Mouse (Mus musculus) heart, embryonic 15.5 days (tissue): ENCODE measurements around the gene Trappc1. TPM values are rescaled to one million over a fixed set of nuclear protein-coding genes. Genes with fewer than 3 reads are reported as not detected.

Experiments
- ATAC-seq: fragments of 200-750 bp; cut with Nextera tagmentation; replicated peaks from 2 replicates; pipeline ENCODE4 v1.8.0; 2017; ENCODE audit warnings: low read depth, moderate TSS enrichment; ENCODE audit not compliant: insufficient number of reproducible peaks, insufficient read depth, low FRiP score
- H3K27ac ChIP-seq: fragments of 300-500 bp; sonication (generic); 2 replicates; pipeline ENCODE4 v1.5.1; 2015; ENCODE audit warnings: mild to moderate bottlenecking, inconsistent platforms
- H3K27me3 ChIP-seq: fragments of 300-500 bp; sonication (generic); 2 replicates; pipeline ENCODE4 v1.6.1; 2015; ENCODE audit warnings: inconsistent platforms
- H3K36me3 ChIP-seq: fragments of 300-500 bp; sonication (generic); 2 replicates; pipeline ENCODE4 v1.6.1; 2015; ENCODE audit warnings: mild to moderate bottlenecking, inconsistent platforms
- H3K4me1 ChIP-seq: fragments of 300-500 bp; sonication (generic); replicated peaks from 2 replicates; pipeline ENCODE4 v1.6.1; 2015; ENCODE audit warnings: inconsistent platforms
- H3K4me2 ChIP-seq: fragments of 300-500 bp; sonication (generic); 2 replicates; pipeline ENCODE4 v1.6.1; 2015; ENCODE audit warnings: inconsistent platforms, mild to moderate bottlenecking, moderate library complexity
- H3K4me3 ChIP-seq: fragments of 300-500 bp; sonication (generic); 2 replicates; pipeline ENCODE4 v1.5.1; 2015; ENCODE audit warnings: mild to moderate bottlenecking, inconsistent platforms
- H3K9ac ChIP-seq: fragments of 300-500 bp; sonication (generic); 2 replicates; pipeline ENCODE4 v1.6.1; 2015; ENCODE audit warnings: mild to moderate bottlenecking, inconsistent platforms
- H3K9me3 ChIP-seq: fragments of 300-500 bp; sonication (generic); replicated peaks from 2 replicates; pipeline ENCODE4 v1.6.1; 2016; ENCODE audit warnings: inconsistent platforms
- WGBS: fragments of 180-500 bp; shearing (Covaris S2); methylation state at CpG from one replicate; pipeline ENCODE4 v1.1.7; 2015; ENCODE audit warnings: mixed read lengths; 5-methylcytosine and 5-hydroxymethylcytosine counted together
- polyA plus RNA-seq: library from polyadenylated mRNA; unstranded; fragments of >200 nt; fragmentation: Nextera tagmentation; extraction: Ambion mirVana; gene quantifications from 2 replicates; pipeline ENCODE4 v1.2.1, GENCODE M21; 2015

The Trappc1 gene
- polyA plus RNA-seq, 1 experiment from 2014 or later = 164 TPM

DNA sequence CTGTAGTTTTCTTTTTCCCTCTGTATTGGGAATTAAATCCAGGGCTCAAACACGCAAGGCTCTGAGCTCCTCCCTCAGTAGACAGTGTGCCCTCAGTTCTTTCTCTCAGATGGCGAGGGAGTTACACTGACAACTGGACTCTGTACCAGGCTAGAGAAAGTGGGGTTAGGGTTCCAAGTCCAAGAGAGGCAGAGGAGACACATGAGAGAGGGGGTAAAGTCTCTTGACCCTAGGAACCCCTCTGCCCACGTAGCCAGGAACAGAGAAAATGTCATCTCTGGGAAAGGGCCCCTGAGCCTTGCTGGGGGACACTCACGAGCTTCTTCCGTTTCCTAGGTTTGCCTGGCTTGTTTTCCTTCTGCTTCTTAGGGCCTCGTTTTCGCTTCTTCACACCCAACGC lies 40.6 kb downstream of the Trappc1 start:
- Histone ChIP-seq H3K9ac (0 out of 2 replicates have a peak overlapping the region, but pooled peaks have one; percentile 28), H3K4me2 (peak overlapping the region; percentile 97; the same call in 1 of the 2 replicates)
- WGBS = 53% methylated on average over 8 of the region's 8 CpGs

GRCm38 (mm10) chr11:69364910-69365309 lies 41.1 kb downstream of the Trappc1 start:
- 0 out of 2 replicates have a peak overlapping the region, but pooled peaks have one; percentile 10 for H3K4me3 ChIP-seq
- ATAC-seq = peak; percentile 68
- 3% methylated on average over 6 of the region's 6 CpGs for WGBS
- peak overlapping the region; percentile 97; the same call in 1 of the 2 replicates for H3K4me2 ChIP-seq
- no peaks in the 10 kb centered on the region for H3K27me3 ChIP-seq
- peaks cover 44% of the 10 kb centered on the region for H3K4me1 ChIP-seq
- peaks cover 32% of the 10 kb centered on the region for H3K36me3 ChIP-seq
- H3K27ac ChIP-seq = peak overlapping the region; percentile 97
- 0 out of 2 replicates have a peak overlapping the region, but pooled peaks have one; percentile 28 for H3K9ac ChIP-seq
- H3K9me3 ChIP-seq = no peaks in the 10 kb centered on the region

More for the DNA sequence above, 40.6 kb downstream of the Trappc1 start:
- H3K4me3 ChIP-seq = peak overlapping the region; percentile 10; the same call in 1 of the 2 replicates
- no peaks in the 10 kb centered on the region for H3K9me3 ChIP-seq
- no peak for ATAC-seq
- peak overlapping the region; percentile 97 for H3K27ac ChIP-seq
- peaks cover 42% of the 10 kb centered on the region for H3K4me1 ChIP-seq
- H3K36me3 ChIP-seq = peaks cover 38% of the 10 kb centered on the region
- no peaks in the 10 kb centered on the region for H3K27me3 ChIP-seq

GRCm38 (mm10) chr11:69365722-69366121 lies 41.9 kb downstream of the Trappc1 start:
- WGBS = 41% methylated on average over 6 of the region's 6 CpGs
- H3K4me1 ChIP-seq = peaks cover 47% of the 10 kb centered on the region
- no peaks in the 10 kb centered on the region for H3K27me3 ChIP-seq
- H3K4me3 ChIP-seq = peak overlapping the region; percentile 82
- peak overlapping the region; percentile 97 for H3K27ac ChIP-seq
- peak overlapping the region; percentile 97 for H3K4me2 ChIP-seq
- no peaks in the 10 kb centered on the region for H3K9me3 ChIP-seq
- peaks cover 24% of the 10 kb centered on the region for H3K36me3 ChIP-seq
- peak overlapping the region; percentile 51 for H3K9ac ChIP-seq
- no peak for ATAC-seq

- 1% methylated on average over 26 of the region's 26 CpGs for WGBS
- Histone ChIP-seq H3K4me2 (peak overlapping the region; percentile 97), H3K36me3 (peaks cover 18% of the 10 kb centered on the region), H3K9me3 (no peaks in the 10 kb centered on the region), H3K9ac (peak overlapping the region; percentile 51), H3K27ac (peak overlapping the region; percentile 97), H3K4me3 (peak overlapping the region; percentile 82), H3K27me3 (no peaks in the 10 kb centered on the region), H3K4me1 (peaks cover 53% of the 10 kb centered on the region)
- ATAC-seq = peak; percentile 83
Observed at GRCm38 (mm10) chr11:69366157-69366854, 42.5 kb downstream of the Trappc1 start.

DNA sequence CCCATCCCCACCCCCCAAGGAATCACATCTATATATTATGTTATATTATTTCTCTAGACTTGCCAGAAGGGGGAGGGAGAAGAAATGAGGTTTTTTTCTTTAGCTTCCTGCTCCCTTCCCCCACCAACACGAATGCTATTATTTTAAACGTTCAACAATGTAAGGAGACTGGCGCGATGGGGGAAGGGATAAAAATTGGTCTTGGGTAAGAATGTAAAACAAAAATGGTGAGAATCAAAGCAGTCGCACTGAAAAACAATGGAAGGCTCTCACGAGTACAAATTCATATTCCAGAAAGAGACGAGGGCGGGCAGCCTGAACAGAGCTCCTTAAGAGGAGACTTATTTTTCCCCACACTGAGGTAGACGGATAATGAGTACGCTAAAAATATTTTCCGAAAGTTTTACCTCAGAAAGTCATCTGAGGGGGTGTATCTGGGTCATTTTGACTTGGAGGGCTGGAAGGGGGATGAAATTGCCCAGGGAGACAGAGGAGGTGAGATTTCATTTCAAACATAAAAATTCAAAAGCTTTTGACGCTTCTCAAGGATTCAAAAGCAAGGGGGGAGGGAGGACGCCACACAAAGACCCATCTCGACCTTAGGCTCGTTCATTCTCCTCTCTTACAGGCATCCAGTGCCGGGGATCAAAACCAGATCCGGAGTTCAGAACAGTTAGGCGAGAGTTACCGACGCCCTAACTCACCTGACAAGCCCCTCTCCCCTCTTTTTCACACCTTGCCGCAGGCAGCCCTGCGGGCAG lies 43.3 kb downstream of the Trappc1 start:
- H3K9me3 ChIP-seq = no peaks in the 10 kb centered on the region
- H3K4me3 ChIP-seq = peak overlapping the region; percentile 82
- no peaks in the 10 kb centered on the region for H3K27me3 ChIP-seq
- H3K4me2 ChIP-seq = peak overlapping the region; percentile 97
- no peak for ATAC-seq
- WGBS = 2% methylated on average over 22 of the region's 22 CpGs
- peaks cover 60% of the 10 kb centered on the region for H3K4me1 ChIP-seq
- H3K27ac ChIP-seq = peak overlapping the region; percentile 97
- peak overlapping the region; percentile 95 for H3K9ac ChIP-seq
- H3K36me3 ChIP-seq = peaks cover 11% of the 10 kb centered on the region

DNA sequence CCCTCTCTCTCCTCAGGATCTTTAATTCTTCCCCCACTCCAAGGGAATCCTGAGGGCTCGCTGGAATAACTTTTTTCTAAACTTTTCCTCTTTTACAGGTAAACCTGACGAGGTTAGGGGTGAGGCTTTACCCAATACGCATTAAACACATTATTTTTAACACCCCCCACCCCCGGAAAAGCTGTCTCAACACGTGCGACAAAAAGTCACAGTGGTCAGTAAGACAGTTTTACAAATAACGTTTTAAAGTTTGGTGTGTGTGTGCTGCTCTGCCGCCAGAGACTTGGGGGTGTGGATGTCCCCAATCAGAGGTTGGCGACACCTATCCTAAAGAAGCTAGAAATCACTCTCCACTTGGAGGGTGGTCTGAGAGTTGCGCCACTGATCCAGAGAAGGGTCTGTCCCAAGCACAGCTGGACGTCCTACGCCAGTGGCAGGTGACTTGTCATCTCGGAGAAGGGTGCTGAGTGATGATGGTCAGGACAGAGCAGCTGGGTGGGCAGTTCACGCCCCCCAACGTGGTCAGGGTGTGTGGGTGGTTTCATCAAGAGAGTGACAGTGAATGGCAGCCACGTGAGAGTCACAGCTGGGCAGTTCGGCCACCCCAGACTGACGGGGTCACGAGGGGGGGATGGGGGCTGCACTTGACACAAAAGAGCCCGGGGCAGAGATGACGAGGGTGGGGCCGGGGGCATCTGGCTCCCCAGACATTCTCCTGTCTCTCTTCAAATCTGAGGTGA lies 44.0 kb downstream of the Trappc1 start:
- H3K36me3 ChIP-seq = peaks cover 7% of the 10 kb centered on the region
- peaks cover 67% of the 10 kb centered on the region for H3K4me1 ChIP-seq
- WGBS = under 1% methylated on average over 22 of the region's 22 CpGs
- peak overlapping the region; percentile 97 for H3K4me2 ChIP-seq
- H3K27me3 ChIP-seq = no peaks in the 10 kb centered on the region
- peak overlapping the region; percentile 97 for H3K27ac ChIP-seq
- no peaks in the 10 kb centered on the region for H3K9me3 ChIP-seq
- 0 out of 2 replicates have a peak, but pooled peaks have one; percentile 2 for ATAC-seq
- H3K9ac ChIP-seq = peak overlapping the region; percentile 95
- peak overlapping the region; percentile 82 for H3K4me3 ChIP-seq

DNA sequence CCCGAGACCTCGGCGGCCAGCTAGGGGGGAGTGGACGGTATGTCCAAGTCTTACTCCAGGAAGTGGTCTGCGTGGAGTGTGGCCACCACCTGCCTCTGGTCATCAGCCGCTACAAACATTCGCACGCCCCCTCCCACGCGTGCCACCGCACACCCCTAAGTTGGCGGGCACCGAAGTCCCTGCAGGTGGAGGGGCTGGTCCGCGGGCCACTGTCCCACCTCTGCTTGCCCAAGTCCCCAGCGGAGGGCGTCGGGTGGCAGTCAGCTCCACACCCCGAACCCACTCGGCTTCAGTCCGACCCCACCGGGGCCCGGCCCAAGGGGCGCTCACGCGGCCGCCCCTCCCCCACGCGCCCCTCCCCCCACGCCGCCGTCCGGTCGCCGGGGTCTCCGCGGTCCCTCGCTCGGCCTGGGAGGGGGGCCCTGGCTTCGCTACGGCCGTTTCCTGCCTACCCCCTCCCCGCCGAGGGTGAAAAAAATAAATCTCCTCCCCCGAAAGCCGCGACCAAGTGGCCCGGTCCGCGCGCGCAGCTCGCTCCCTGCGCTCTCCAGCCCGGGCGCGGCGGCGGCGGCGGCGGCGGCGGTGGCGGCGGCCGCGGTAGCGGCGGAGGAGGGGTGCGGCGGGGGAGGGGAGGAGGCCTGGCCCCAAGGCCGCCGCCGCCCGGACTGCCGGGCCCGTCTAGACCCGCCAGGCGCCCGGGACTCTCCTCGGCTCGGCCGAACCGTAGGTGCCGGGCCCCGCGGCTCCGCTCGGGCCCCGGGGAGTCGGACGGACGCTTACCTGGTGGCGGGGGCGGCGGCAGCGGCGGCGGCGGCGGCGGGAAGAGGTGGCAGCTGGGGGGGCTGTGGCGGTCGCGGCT lies 44.8 kb downstream of the Trappc1 start:
- Histone ChIP-seq H3K4me1 (peaks cover 67% of the 10 kb centered on the region), H3K4me2 (peak overlapping the region; percentile 97), H3K27me3 (no peaks in the 10 kb centered on the region), H3K27ac (peak overlapping the region; percentile 97), H3K36me3 (no peaks in the 10 kb centered on the region), H3K9ac (peak overlapping the region; percentile 95), H3K9me3 (no peaks in the 10 kb centered on the region), H3K4me3 (peak overlapping the region; percentile 82)
- whole genome bisulfite sequencing = under 1% methylated on average over 69 of the region's 106 CpGs
- ATAC-seq = no peak

DNA sequence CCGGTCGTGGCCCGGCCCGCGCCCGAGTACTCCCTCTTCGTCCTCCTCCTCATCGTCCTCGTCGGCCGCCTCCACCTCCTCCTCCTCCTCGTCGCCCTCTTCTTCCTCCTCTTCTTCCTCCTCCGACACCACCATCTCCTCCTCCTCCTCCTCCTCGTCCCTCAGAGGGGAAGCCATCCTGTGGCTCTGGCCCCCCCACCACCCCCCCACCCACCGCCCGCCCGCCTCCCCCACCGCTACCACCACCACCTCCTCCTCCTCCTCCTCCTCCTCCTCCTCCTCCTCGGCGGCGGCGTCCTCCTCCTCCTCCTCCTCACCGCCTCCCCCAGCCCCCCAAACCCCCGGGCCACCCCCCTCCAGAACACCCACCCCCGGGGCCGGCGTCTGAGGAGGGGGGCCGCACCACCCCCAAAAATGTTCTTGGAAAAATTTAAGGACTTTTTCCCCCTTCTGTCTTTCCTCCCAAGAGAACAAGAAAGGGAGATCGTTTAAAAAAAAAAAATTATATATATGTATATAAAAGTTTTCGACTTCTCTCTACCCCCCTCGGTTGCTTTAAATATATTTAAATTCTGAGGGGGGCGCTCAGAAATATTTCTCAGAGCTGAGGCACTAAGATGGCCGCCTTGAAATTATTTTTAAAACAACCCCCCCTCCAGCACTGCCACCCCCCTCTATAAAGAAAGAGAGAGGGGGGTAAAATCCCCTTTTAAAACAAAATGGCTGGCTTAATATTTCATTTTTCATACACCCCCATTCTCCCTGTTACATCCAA lies 45.6 kb downstream of the Trappc1 start, which contains the start of gene Chd3:
Chd3 (minus strand) TSS at position 192 of the 775 bp plus-strand sequence.
- Histone ChIP-seq H3K4me3 (peak within 1 kb of the TSS; percentile 82), H3K27me3 (no peaks in the 10 kb centered on the region), H3K9ac (peak within 1 kb of the TSS; percentile 95), H3K4me2 (peak within 1 kb of the TSS; percentile 97), H3K36me3 (no peaks in the 10 kb centered on the region), H3K27ac (peak within 1 kb of the TSS; percentile 97), H3K4me1 (peaks cover 63% of the 10 kb centered on the region), H3K9me3 (no peaks in the 10 kb centered on the region)
- ATAC-seq = no peak
- 5% methylated on average over 9 of the region's 34 CpGs for whole genome bisulfite sequencing

GRCm38 (mm10) chr11:69369990-69370816 lies 46.4 kb downstream of the Trappc1 start:
- ATAC-seq = no peak
- Histone ChIP-seq H3K9ac (peak overlapping the region; percentile 95; the same call in 1 of the 2 replicates), H3K27me3 (no peaks in the 10 kb centered on the region), H3K27ac (peak overlapping the region; percentile 97), H3K4me3 (peak overlapping the region; percentile 82), H3K4me1 (peaks cover 55% of the 10 kb centered on the region), H3K9me3 (no peaks in the 10 kb centered on the region), H3K4me2 (peak overlapping the region; percentile 97), H3K36me3 (no peaks in the 10 kb centered on the region)
- WGBS = 36% methylated on average over 2 of the region's 2 CpGs
